Mouse (Mus musculus): ENCODE data around the gene Vmn1r67. TPM values are rescaled to one million over a fixed set of nuclear protein-coding genes. Genes with fewer than 3 reads are reported as not detected.

Gene Vmn1r67
- polyA plus RNA-seq, 1 experiment from 2014 or later: not detected

Other genes starting within 250 kb of the Vmn1r67 start
- not detected in 2 replicates for gene Vmn1r66, start 165.3 kb upstream of the Vmn1r67 start, polyA plus RNA-seq (2014; fragmentation: Nextera tagmentation; extraction: Ambion mirVana)
- 6.4 and 6.6 TPM in 2 replicates for gene Zik1, start 52.1 kb downstream of the Vmn1r67 start, polyA plus RNA-seq (2014; fragmentation: Nextera tagmentation; extraction: Ambion mirVana)
- gene Vmn1r68, start 115.2 kb downstream of the Vmn1r67 start, polyA plus RNA-seq (2014; fragmentation: Nextera tagmentation; extraction: Ambion mirVana): not detected in 2 replicates
- gene Vmn1r69, start 170.3 kb downstream of the Vmn1r67 start, polyA plus RNA-seq (2014; fragmentation: Nextera tagmentation; extraction: Ambion mirVana): not detected in 2 replicates
- not detected in 2 replicates for gene Vmn1r70, start 188.2 kb downstream of the Vmn1r67 start, polyA plus RNA-seq (2014; fragmentation: Nextera tagmentation; extraction: Ambion mirVana)
- gene Nlrp4b, start 244.5 kb downstream of the Vmn1r67 start, polyA plus RNA-seq (2014; fragmentation: Nextera tagmentation; extraction: Ambion mirVana): not detected in 2 replicates